Mouse (Mus musculus) C2C12 (cell line): ENCODE results near the gene Tspan8. TPM values are rescaled to one million over a fixed set of nuclear protein-coding genes. Genes with fewer than 3 reads are reported as not detected.

Source experiments
- H3K27me3 ChIP-seq: one replicate; pipeline ENCODE4 v1.6.1; 2011; ENCODE audit not compliant: control insufficient read depth, insufficient read depth, insufficient read length
- H3K36me3 ChIP-seq: one replicate; pipeline ENCODE4 v1.6.1; 2011; ENCODE audit not compliant: control insufficient read depth, insufficient read depth
- H3K4me3 ChIP-seq: one replicate; pipeline ENCODE4 v1.5.1; 2011; ENCODE audit warnings: mild to moderate bottlenecking, control low read depth; ENCODE audit not compliant: poor library complexity, insufficient read depth, severe bottlenecking
- H3K79me2 ChIP-seq: one replicate; pipeline ENCODE4 v1.6.1; 2011; ENCODE audit not compliant: control insufficient read depth, insufficient read depth
- H3K79me3 ChIP-seq: one replicate; pipeline ENCODE4 v1.6.1; 2011; ENCODE audit warnings: low read depth, control low read depth
- H3ac ChIP-seq: one replicate; pipeline ENCODE3; 2011; ENCODE audit warnings: low read depth; ENCODE audit not compliant: control insufficient read depth, insufficient read length
- CEBPB ChIP-seq: IDR thresholded peaks from one replicate; pipeline ENCODE4 v1.6.1; 2011; ENCODE audit warnings: low read depth, mild to moderate bottlenecking, control low read depth, moderate library complexity
- CTCF ChIP-seq: IDR thresholded peaks from one replicate; pipeline ENCODE4 v1.5.1; 2011; ENCODE audit not compliant: control insufficient read depth, insufficient read depth, insufficient read length
- FOSL1 ChIP-seq: IDR thresholded peaks from one replicate; pipeline ENCODE4 v1.8.0; 2011; ENCODE audit warnings: mild to moderate bottlenecking, low read length; ENCODE audit not compliant: poor library complexity, insufficient read depth, severe bottlenecking
- MAX ChIP-seq: IDR thresholded peaks from one replicate; pipeline ENCODE4 v1.6.1; 2011; ENCODE audit warnings: mild to moderate bottlenecking, control low read depth
- MYOD1 ChIP-seq: IDR thresholded peaks from one replicate; pipeline ENCODE4 v1.6.1; 2011; ENCODE audit warnings: low read depth; ENCODE audit not compliant: control insufficient read depth, insufficient read length
- MYOG ChIP-seq: IDR thresholded peaks from one replicate; pipeline ENCODE4 v1.6.1; 2011; ENCODE audit not compliant: control insufficient read depth, insufficient read length; ENCODE audit errors: extremely low read depth
- USF1 ChIP-seq: IDR thresholded peaks from one replicate; pipeline ENCODE4 v1.6.1; 2011; ENCODE audit warnings: low read depth, mild to moderate bottlenecking, control low read depth, moderate library complexity
- polyA plus RNA-seq: library from polyadenylated mRNA; unstranded; fragments of >200 nt; fragmentation: generic; extraction: Trizol; gene quantifications from one replicate; pipeline ENCODE4 v1.2.1, GENCODE M21; 2012; ENCODE audit warnings: missing spikeins

Gene Tspan8
- polyA plus RNA-seq, 1 experiment: 0.47 TPM

DNA sequence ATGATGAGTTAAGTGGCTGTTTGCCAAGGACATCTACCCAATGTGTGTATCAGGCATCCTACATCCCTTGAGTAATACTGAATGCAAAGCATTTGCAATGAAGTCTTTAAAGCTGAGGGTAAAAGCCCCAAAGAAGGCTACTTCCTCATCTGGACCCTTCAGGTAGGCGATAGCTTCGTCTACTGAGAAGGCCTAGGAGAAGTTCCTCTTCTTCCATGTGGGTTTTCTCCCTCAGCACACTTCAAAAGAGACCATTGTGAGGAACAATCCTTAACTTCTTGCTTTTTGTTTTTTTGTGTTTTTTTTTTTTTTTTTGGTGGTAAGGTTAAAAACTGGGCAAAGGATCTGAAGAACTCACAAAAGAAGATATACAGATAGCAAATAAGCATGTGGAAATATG is 12.9 kb upstream of the Tspan8 start:
- TF ChIP-seq CEBPB: no peak
- TF ChIP-seq FOSL1: no peak
- TF ChIP-seq USF1: no peak
- TF ChIP-seq MYOG: no peak
- TF ChIP-seq CTCF: no peak
- TF ChIP-seq MYOD1: no peak
- no peak for TF ChIP-seq MAX
- Histone ChIP-seq H3ac (no peak overlapping the region), H3K4me3 (no peak overlapping the region), H3K79me3 (no peaks in the 10 kb centered on the region), H3K27me3 (no peaks in the 10 kb centered on the region), H3K36me3 (no peaks in the 10 kb centered on the region), H3K79me2 (no peaks in the 10 kb centered on the region)

DNA sequence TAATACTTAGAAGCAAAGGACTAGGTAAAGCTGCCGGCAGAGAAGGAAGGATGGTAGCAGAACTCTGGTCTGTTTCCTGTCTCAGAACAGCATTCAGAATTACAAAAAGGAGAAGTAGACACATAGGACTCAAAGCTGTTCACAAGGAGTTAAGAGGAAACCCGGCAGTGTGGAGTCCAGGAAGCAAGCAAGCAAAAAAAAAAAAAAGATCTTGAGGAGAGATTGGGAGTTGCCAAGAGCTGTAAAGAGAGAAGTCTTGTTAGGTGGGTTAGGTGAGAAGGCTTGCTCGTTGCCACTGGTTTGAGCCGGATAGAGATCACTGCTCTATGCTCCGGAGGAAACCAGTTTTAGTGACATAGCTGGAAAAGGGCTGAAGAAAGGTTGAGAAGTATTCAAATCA is 10.6 kb upstream of the Tspan8 start:
- no peak overlapping the region for H3ac ChIP-seq
- TF ChIP-seq CEBPB (no peak), CTCF (no peak), MYOG (no peak), USF1 (no peak)
- no peak overlapping the region for H3K4me3 ChIP-seq
- no peaks in the 10 kb centered on the region for H3K79me2 ChIP-seq
- H3K36me3 ChIP-seq: no peaks in the 10 kb centered on the region
- no peaks in the 10 kb centered on the region for H3K79me3 ChIP-seq
- H3K27me3 ChIP-seq: no peaks in the 10 kb centered on the region

GRCm38 (mm10) chr10:115809169-115809568 is 7.5 kb upstream of the Tspan8 start:
- H3K36me3 ChIP-seq: no peaks in the 10 kb centered on the region
- TF ChIP-seq CEBPB (no peak), FOSL1 (no peak), USF1 (no peak), MYOD1 (no peak), CTCF (no peak), MAX (no peak), MYOG (no peak)
- H3ac ChIP-seq: no peak overlapping the region
- H3K79me2 ChIP-seq: no peaks in the 10 kb centered on the region
- no peaks in the 10 kb centered on the region for H3K27me3 ChIP-seq
- H3K79me3 ChIP-seq: no peaks in the 10 kb centered on the region
- H3K4me3 ChIP-seq: no peak overlapping the region

DNA sequence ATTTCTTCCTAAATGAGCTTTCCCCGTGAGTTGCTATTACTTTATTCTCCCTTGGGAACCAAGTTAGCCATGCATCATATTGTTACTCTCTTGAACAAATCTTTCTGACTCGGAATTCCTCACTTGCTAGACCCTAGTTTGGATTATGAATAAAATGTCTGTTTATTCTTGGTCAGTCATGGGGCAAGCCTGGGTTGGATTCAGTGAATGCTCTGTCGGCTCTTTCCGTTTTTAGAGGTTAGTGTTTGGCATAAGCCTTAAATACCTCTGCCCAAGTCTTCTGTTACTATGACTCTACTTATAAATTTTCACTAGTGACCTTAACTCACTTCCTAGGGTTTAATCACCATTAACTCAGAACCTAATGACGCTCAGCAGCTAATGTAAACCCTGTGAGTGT is 5.1 kb upstream of the Tspan8 start:
- no peaks in the 10 kb centered on the region for H3K79me2 ChIP-seq
- no peaks in the 10 kb centered on the region for H3K79me3 ChIP-seq
- H3K4me3 ChIP-seq: no peak overlapping the region
- H3K36me3 ChIP-seq: no peaks in the 10 kb centered on the region
- H3K27me3 ChIP-seq: no peaks in the 10 kb centered on the region
- TF ChIP-seq MYOG: no peak
- no peak for TF ChIP-seq USF1
- no peak for TF ChIP-seq CEBPB
- TF ChIP-seq CTCF: no peak
- no peak for TF ChIP-seq MAX
- no peak overlapping the region for H3ac ChIP-seq

- no peaks in the 10 kb centered on the region for H3K79me3 ChIP-seq
- no peak overlapping the region for H3ac ChIP-seq
- no peak overlapping the region for H3K4me3 ChIP-seq
- no peaks in the 10 kb centered on the region for H3K36me3 ChIP-seq
- H3K27me3 ChIP-seq: no peaks in the 10 kb centered on the region
- TF ChIP-seq USF1 (no peak), CEBPB (peak; percentile 67), CTCF (no peak)
- no peaks in the 10 kb centered on the region for H3K79me2 ChIP-seq
Observed at GRCm38 (mm10) chr10:115814878-115815277, 1.8 kb upstream of the Tspan8 start.

DNA sequence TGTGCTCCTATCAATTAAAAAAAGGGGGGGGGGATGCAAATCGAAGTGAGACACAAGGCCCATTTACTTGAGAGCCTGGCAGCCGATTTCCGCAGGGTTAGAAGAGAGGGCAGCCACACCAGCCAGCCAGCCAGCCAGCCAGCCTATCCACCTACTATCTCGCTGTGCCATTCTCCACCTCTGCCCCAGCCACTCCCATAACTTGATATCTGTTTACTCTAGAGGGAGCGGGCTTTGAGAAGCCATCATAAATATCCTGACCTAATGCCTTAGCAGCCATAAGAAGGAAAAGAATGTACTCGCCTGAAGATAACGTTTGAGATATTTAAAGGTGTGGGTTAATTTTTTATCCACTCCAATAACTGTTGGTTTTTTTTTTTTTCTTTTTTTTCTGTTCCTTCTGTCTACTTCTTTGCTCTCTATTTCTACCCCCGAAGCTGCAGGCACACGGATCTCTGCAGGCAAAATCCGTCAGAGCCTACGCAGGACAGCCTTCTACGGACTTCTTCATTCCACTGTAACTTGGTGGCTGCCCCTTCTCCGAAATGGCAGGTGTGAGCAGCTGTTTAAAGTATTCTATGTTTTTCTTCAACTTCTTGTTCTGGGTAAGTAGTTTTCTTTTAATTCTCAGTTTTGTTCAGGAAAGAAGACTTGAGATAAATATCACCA is 558 bp downstream of the Tspan8 start:
- H3K4me3 ChIP-seq: no peak overlapping the region
- no peaks in the 10 kb centered on the region for H3K79me3 ChIP-seq
- H3K36me3 ChIP-seq: no peaks in the 10 kb centered on the region
- H3ac ChIP-seq: no peak overlapping the region
- TF ChIP-seq MAX (no peak), MYOD1 (no peak), CEBPB (no peak), USF1 (no peak), FOSL1 (no peak)
- no peaks in the 10 kb centered on the region for H3K27me3 ChIP-seq
- no peaks in the 10 kb centered on the region for H3K79me2 ChIP-seq
